Mouse (Mus musculus): ENCODE results near the gene Akap2. TPM values are rescaled to one million over a fixed set of nuclear protein-coding genes. Genes with fewer than 3 reads are reported as not detected.

The Akap2 gene
- polyA plus RNA-seq, 1 experiment from 2014 or later, result 27.8 TPM

DNA sequence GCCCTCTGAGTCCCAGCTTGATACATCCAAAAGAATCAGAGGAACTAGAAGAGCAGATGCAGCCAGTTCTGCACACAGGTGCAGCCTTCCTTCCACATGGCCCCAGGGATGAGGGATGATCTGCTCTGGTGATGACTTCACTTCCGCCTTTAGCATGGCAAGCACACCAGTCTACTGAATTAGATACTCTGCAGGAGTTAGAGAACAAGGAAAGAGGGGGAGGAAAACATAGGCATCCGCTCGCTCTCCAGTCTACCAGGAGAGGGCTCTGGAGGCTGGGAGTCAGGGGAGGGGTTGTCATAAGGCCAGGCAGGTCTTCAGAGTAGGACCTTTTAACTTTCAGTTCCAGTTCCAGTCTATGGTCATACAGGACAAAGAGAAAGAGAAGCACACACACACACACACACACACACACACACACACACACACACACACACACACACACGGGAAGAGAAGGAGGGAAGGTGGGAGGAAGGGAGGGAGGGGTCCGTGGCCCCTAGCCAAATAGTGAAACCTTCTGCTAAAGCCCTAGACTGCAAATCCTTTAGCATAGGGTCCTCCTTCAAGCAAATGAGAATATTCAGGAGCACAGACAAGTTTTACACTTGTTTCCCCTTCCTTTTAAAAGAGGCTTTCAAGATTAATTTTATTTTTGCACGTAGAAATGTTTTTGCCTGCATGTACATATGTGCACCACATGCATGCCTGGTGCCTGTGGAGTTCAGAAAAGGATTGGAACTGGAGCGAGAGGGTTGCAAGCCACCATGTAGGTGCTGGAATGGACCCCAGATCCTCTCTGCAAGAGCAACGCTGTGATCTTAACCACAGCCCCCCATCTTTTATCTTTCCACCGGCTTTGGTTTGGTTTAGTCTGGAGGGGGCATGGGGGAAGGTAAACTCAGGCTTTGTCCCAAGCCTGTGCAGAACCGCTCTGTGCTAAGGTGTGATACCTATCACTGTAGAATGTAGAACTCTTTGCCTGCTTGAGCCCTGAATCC is 197.0 kb downstream of the Akap2 start:
- Histone ChIP-seq H3K4me2 (peak overlapping the region; percentile 56), H3K9ac (no peak overlapping the region), H3K27me3 (no peaks in the 10 kb centered on the region), H3K9me3 (replicated peaks) (no peaks in the 10 kb centered on the region), H3K36me3 (no peaks in the 10 kb centered on the region), H3K4me3 (replicated peaks) (peak overlapping the region; percentile 23; the same call in 1 of the 2 replicates), H3K4me1 (peaks cover 26% of the 10 kb centered on the region), H3K27ac (0 out of 2 replicates have a peak overlapping the region, but pooled peaks have one; percentile 45)
- ATAC-seq (replicated peaks; ENCODE audit: low FRiP score), result peak; percentile 13; the same call in 1 of the 2 replicates
- 72% methylated on average over 9 of the region's 10 CpGs for WGBS

DNA sequence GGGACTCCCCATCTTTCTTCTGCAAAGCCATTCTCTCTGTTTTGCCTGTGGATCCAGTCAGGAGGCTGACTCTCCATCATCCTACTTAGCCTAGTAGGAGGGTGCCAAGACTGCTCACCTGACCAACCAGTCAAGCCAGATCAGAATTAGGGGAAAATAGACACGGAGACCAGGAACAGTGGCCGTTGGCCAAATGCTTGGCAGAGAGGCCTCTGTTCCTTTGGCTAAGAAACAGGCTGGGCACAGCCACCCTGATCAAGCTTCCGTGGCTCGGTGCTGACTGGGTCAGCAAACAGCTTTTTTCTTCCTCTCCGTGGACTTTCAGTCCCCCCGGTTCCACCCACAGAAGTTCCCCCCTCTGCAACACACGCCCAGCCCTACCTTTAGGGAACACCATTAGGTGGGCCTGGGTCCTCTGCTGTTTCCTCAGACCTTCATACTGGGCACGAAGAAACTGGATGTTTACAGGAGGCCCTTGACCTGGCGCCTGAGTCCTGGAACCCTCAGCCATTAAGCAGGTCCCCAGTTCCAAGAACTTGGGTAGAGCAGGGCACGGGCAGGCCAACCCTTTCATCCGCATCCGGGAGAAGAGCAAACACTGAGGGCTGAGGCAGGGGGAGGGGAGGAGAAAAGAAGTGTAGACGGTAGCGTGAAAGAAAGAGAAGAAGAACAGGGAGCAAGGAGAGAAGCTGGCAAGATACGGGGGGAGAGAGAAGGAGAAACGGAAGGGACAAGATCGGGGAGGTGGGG is 197.9 kb downstream of the Akap2 start:
- H3K9ac ChIP-seq, result 0 out of 2 replicates have a peak overlapping the region, but pooled peaks have one; percentile 8
- H3K27me3 ChIP-seq, result no peaks in the 10 kb centered on the region
- peak; percentile 23 for ATAC-seq (replicated peaks; ENCODE audit: low FRiP score)
- no peaks in the 10 kb centered on the region for H3K9me3 ChIP-seq (replicated peaks)
- peak overlapping the region; percentile 56 for H3K4me2 ChIP-seq
- peak overlapping the region; percentile 23 for H3K4me3 ChIP-seq (replicated peaks)
- no peaks in the 10 kb centered on the region for H3K36me3 ChIP-seq
- H3K4me1 ChIP-seq, result peaks cover 33% of the 10 kb centered on the region
- peak overlapping the region; percentile 45 for H3K27ac ChIP-seq
- WGBS, result 29% methylated on average over 17 of the region's 17 CpGs

DNA sequence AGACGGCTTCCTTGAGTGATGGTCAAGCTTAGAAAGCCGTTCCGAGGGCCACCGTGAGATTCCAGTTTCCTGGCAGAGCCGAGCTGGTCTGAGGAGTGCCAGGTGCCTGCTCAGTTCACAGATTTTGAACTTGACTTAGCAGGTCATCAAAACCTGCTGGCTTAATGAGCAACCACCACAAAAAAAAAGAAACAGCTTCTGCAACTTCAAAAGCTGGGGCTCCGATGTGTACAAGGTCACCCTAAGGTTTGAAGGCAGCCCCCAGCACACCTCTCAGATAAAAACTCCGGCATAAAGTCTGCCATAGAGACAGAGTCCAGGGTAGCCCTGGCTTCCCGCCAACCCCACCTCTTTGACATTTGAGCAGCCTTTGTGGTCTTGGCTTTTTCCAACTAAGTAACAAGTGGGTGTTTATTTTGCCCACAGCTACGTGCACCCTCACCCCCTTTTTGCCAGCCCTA is 198.8 kb downstream of the Akap2 start, which contains the start of gene D630039A03Rik:
D630039A03Rik (minus strand) TSS at position 97 of the 461 bp plus-strand sequence.
- Histone ChIP-seq H3K4me3 (replicated peaks) (peak within 1 kb of the TSS; percentile 23), H3K27me3 (no peaks in the 10 kb centered on the region), H3K9ac (0 out of 2 replicates have a peak within 1 kb of the TSS, but pooled peaks have one; percentile 8), H3K27ac (peak within 1 kb of the TSS; percentile 45), H3K36me3 (no peaks in the 10 kb centered on the region), H3K4me2 (peak within 1 kb of the TSS; percentile 56), H3K4me1 (peaks cover 33% of the 10 kb centered on the region), H3K9me3 (replicated peaks) (no peaks in the 10 kb centered on the region)
- 12% methylated on average over 9 of the region's 9 CpGs for WGBS
- no peak; the same call in 1 of the 2 replicates for ATAC-seq (replicated peaks; ENCODE audit: low FRiP score)

DNA sequence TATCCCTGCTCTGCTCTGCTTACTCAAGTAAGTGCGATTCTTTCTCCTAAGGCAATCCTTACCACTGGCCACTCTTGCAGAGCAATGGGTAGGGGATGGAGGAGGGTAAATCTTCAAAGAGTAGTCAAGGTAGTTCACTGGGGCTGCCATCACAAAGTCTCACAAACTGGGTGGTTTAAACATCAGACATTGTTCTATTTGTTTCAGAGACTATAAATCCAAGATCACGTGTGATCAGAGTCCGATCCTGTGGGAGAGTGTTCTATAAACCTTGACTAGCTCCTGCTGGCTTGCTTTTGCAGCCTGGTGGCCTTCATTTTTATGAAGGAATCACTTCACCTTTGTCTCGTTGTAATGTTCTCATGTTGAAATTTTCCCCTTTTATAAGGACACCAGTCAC is 199.3 kb downstream of the Akap2 start:
- no peaks in the 10 kb centered on the region for H3K9me3 ChIP-seq (replicated peaks)
- H3K4me3 ChIP-seq (replicated peaks), result no peak overlapping the region
- peaks cover 33% of the 10 kb centered on the region for H3K4me1 ChIP-seq
- H3K4me2 ChIP-seq, result peak overlapping the region; percentile 56
- H3K27me3 ChIP-seq, result no peaks in the 10 kb centered on the region
- no peaks in the 10 kb centered on the region for H3K36me3 ChIP-seq
- H3K9ac ChIP-seq, result no peak overlapping the region
- peak overlapping the region; percentile 45; the same call in 1 of the 2 replicates for H3K27ac ChIP-seq
- WGBS, result 61% methylated on average over 4 of the region's 4 CpGs
- ATAC-seq (replicated peaks; ENCODE audit: low FRiP score), result no peak

DNA sequence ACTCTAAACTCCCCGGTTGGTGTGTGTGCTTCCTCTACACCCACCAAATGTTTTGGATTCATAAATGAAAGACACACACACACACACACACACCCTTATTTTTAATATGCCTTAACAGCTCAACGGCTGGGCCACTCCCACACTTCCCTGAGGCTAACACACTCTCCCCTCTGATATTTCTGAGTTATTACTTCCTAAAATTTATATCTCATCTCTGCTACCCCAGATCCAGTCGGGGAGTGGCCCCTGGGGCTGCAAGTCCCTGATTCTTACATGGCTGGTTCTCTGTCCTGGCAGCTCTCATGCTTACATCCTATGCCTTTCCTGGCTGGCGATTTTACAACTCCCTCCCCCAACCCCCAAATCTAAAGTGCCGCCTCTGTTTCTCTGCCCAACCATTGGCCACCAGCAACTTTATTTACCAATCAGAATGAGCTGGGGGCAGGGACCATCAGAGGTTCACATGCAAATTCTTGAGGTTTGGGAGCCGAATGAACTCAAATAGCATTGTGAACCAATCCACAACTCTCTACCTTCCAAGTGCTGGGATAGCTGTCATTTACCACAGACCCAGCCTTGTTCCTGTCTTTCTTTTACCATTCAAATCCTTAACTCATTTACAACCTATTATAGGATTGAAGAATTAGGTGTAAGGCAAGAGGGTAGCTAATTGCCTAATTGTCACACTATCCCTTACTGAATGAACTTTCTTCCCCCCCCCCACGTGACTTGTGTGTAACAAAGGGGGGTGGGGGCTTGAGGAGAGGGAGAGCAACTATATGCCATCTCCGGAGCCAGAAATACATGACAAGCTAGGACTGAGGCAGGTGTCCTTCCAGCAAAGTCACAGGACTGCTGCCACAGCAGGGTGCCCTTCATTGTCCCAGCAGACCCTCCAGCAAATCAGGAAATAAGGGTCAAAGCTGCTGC is 202.3 kb downstream of the Akap2 start:
- Histone ChIP-seq H3K4me2 (peak overlapping the region; percentile 10; the same call in 1 of the 2 replicates), H3K4me3 (replicated peaks) (no peak overlapping the region), H3K4me1 (peaks cover 32% of the 10 kb centered on the region), H3K36me3 (no peaks in the 10 kb centered on the region), H3K27ac (no peak overlapping the region), H3K9me3 (replicated peaks) (no peaks in the 10 kb centered on the region), H3K9ac (no peak overlapping the region), H3K27me3 (no peaks in the 10 kb centered on the region)
- peak; percentile 26; the same call in 1 of the 2 replicates for ATAC-seq (replicated peaks; ENCODE audit: low FRiP score)
- WGBS, result 11% methylated on average over 8 of the region's 8 CpGs

DNA sequence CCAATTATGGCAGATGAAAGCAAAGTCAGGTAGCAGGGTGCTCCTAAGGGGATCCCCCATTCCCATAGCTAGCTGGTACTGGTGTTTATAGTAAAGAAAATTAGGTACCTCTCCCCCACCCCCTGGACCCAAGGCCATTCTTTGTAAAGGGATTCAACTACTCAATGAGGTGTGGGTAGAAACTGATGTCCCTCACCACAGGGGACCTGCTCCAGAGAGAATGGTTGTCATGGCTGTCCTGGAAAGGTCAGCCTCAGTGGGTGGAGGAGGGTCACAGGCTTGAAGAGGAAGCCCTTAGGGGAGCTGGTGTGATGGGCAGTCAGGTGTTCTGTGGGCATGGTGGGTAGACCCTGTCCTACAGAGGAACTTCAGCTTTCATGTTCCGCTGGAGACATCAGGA is 203.1 kb downstream of the Akap2 start:
- H3K9me3 ChIP-seq (replicated peaks), result no peaks in the 10 kb centered on the region
- H3K27ac ChIP-seq, result no peak overlapping the region
- no peak overlapping the region for H3K4me2 ChIP-seq
- no peak overlapping the region for H3K9ac ChIP-seq
- no peaks in the 10 kb centered on the region for H3K36me3 ChIP-seq
- no peak overlapping the region for H3K4me3 ChIP-seq (replicated peaks)
- no peak for ATAC-seq (replicated peaks; ENCODE audit: low FRiP score)
- 86% methylated on average over 1 of the region's 1 CpGs for WGBS
- H3K4me1 ChIP-seq, result peaks cover 28% of the 10 kb centered on the region
- H3K27me3 ChIP-seq, result no peaks in the 10 kb centered on the region

DNA sequence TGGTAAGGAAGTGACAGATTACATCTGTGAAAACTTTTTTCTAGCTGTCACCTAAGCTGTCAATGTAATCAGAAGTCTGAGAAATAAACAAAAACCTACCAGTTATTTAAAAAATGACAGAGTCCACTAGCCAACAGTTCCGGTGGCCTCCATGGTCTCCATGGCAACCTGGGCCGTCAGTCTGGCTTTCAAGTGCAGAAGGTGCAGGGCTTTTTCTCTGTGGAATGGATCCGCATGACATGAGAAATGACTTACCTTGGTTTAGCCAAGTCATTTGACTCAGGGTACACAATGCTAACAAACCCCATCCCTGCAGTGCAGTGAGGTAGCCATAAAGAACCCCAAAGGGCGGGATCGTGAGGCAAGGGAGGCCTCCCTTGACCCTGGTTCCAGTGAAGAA is 204.7 kb downstream of the Akap2 start:
- Histone ChIP-seq H3K27ac (no peak overlapping the region), H3K4me2 (no peak overlapping the region), H3K4me1 (peaks cover 15% of the 10 kb centered on the region), H3K9ac (no peak overlapping the region), H3K27me3 (no peaks in the 10 kb centered on the region), H3K36me3 (no peaks in the 10 kb centered on the region), H3K4me3 (replicated peaks) (no peak overlapping the region), H3K9me3 (replicated peaks) (no peaks in the 10 kb centered on the region)
- 46% methylated on average over 5 of the region's 5 CpGs for WGBS
- no peak for ATAC-seq (replicated peaks; ENCODE audit: low FRiP score)

DNA sequence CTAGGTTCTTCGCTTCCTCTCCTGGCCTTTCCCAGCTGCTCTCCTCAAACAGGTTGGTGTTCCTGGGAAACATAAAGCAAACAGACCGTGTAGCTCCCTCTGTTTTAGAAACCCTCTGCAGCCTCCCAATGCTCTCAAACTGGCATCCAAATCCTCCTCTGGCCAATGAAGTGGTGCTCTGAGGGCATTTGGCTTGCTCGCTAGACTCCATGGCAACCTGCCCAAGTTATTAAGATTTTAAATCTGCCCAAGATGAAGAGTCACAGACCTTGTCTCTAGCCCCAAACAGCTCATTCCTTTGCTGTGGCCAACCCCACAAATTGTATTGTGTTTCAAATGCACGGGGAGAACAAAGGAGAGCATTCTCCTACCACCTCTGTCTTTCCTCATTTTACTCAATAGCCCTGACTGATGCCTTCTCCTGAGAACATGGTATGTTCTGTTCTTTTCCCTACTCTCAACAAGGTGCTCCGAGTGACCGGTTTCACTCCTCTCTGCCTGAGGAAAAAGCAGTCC is 207.2 kb downstream of the Akap2 start:
- Histone ChIP-seq H3K9me3 (replicated peaks) (no peaks in the 10 kb centered on the region), H3K4me2 (no peak overlapping the region), H3K4me1 (peaks cover 10% of the 10 kb centered on the region), H3K9ac (no peak overlapping the region), H3K27ac (no peak overlapping the region), H3K4me3 (replicated peaks) (no peak overlapping the region), H3K27me3 (no peaks in the 10 kb centered on the region), H3K36me3 (no peaks in the 10 kb centered on the region)
- ATAC-seq (replicated peaks; ENCODE audit: low FRiP score), result no peak
- WGBS, result 79% methylated on average over 6 of the region's 6 CpGs

DNA sequence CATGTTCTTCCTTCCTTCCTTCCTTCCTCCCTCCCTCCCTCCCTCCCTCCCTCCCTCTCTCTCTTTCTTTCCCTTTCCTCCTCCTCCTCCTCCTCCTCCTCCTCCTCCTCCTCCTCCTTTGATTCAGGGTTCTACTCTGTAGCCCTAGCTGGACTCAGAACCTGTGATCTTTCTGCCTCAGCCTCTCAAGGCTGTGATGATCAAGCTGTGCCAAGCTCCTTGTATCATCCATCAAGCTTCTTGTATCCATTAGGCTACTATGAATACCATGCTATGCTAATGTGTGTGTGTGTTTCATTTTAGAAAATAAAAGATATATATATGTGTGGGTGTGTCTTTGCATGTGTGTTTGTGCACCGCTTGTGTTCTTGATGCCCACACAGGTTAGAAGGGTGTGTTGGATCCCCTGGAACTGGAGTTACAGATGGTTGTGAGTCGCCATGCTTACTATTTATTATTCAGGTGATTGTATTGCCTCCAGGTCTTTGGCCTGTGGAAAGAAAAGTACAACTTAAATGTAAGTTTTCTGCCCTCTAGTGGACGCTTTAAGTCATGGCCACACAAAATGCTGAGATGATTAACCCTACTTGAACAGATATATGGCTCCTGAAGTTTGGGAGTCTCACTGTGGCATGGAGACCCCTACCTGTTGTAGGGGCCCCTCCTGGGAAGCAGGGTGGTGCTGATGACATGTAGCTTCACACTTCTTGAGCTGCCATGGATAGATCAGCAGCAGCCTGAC is 210.2 kb downstream of the Akap2 start:
- H3K4me2 ChIP-seq, result no peak overlapping the region
- ATAC-seq (replicated peaks; ENCODE audit: low FRiP score), result 0 out of 2 replicates have a peak, but pooled peaks have one; percentile 18
- no peaks in the 10 kb centered on the region for H3K36me3 ChIP-seq
- 0 out of 2 replicates have a peak, but pooled peaks cover under 1% of the 10 kb centered on the region for H3K9me3 ChIP-seq (replicated peaks)
- H3K4me1 ChIP-seq, result no peaks in the 10 kb centered on the region
- H3K27me3 ChIP-seq, result no peaks in the 10 kb centered on the region
- H3K9ac ChIP-seq, result no peak overlapping the region
- no peak overlapping the region for H3K4me3 ChIP-seq (replicated peaks)
- 26% methylated on average over 3 of the region's 3 CpGs for WGBS
- H3K27ac ChIP-seq, result no peak overlapping the region

DNA sequence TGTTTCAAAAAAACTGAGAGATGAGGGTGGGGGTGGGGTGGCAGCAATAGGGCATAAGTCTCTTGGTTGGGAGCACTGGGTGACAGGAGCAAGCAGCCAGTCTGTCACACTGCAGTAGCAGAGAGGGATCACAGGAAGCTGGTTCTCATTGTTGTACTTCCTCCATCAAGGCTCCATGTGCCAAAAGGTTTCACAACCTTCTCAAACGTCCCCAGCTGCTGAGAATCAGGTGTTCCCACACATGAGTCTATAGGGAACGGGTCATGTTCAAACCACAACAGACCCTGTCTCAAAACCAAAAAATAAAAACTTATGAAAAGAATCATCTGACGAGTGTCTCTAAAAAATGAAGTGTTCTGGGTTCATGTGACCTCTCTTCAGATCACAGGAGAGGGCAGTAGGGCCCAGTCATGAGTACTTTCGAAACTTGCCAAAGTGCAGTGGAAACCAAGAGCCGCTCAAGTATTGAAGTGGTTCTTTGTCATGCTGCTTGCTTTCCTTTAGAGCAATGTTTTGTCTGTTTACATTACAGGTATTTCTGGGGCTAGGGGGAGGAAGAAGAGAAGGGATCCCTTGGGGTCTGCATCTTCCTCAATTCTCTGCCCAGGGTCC is 213.2 kb downstream of the Akap2 start:
- Histone ChIP-seq H3K27ac (no peak overlapping the region), H3K9ac (no peak overlapping the region), H3K36me3 (no peaks in the 10 kb centered on the region), H3K4me2 (no peak overlapping the region), H3K4me1 (no peaks in the 10 kb centered on the region), H3K4me3 (replicated peaks) (no peak overlapping the region), H3K9me3 (replicated peaks) (0 out of 2 replicates have a peak, but pooled peaks cover 6% of the 10 kb centered on the region), H3K27me3 (no peaks in the 10 kb centered on the region)
- 74% methylated on average over 5 of the region's 5 CpGs for WGBS
- ATAC-seq (replicated peaks; ENCODE audit: low FRiP score), result no peak

All from kidney, embryonic 15.5 days (tissue).